Mouse (Mus musculus): Measurements from ENCODE around the gene Ap3b2. TPM values are rescaled to one million over a fixed set of nuclear protein-coding genes. Genes with fewer than 3 reads are reported as not detected.
"Not testable (repeated sequence)": the region's sequence is repeated elsewhere in the genome, so short reads cannot be mapped to it uniquely, and the experiment has no call there.

Ap3b2 gene
- polyA plus RNA-seq, 1 experiment from 2014 or later = 75.0 TPM

- Histone ChIP-seq H3K4me2 (replicated peaks) (no peak overlapping the region), H3K4me3 (no peak overlapping the region), H3K27me3 (no peaks in the 10 kb centered on the region), H3K27ac (no peak overlapping the region), H3K9me3 (replicated peaks) (no peaks in the 10 kb centered on the region), H3K36me3 (no peaks in the 10 kb centered on the region), H3K4me1 (no peaks in the 10 kb centered on the region), H3K9ac (no peak overlapping the region)
- WGBS = 69% methylated on average over 6 of the region's 6 CpGs
- ATAC-seq (ENCODE audit: low FRiP score) = no peak
Observed at GRCm38 (mm10) chr7:81516154-81517030, 22.7 kb upstream of the Ap3b2 start.

- Histone ChIP-seq H3K4me3 (no peak overlapping the region), H3K36me3 (no peaks in the 10 kb centered on the region), H3K27me3 (no peaks in the 10 kb centered on the region), H3K9ac (no peak overlapping the region), H3K27ac (no peak overlapping the region), H3K9me3 (replicated peaks) (no peaks in the 10 kb centered on the region), H3K4me1 (no peaks in the 10 kb centered on the region), H3K4me2 (replicated peaks) (no peak overlapping the region)
- ATAC-seq (ENCODE audit: low FRiP score) = no peak
- WGBS = 65% methylated on average over 13 of the region's 13 CpGs
Observed at GRCm38 (mm10) chr7:81514906-81515590, 21.3 kb upstream of the Ap3b2 start.

GRCm38 (mm10) chr7:81501050-81501449, 7.3 kb upstream of the Ap3b2 start:
- H3K27ac ChIP-seq = no peak overlapping the region
- H3K36me3 ChIP-seq = no peaks in the 10 kb centered on the region
- WGBS = 89% methylated on average over 2 of the region's 2 CpGs
- no peak overlapping the region for H3K4me2 ChIP-seq (replicated peaks)
- H3K9ac ChIP-seq = no peak overlapping the region
- peaks cover 7% of the 10 kb centered on the region for H3K27me3 ChIP-seq
- H3K4me1 ChIP-seq = peaks cover 5% of the 10 kb centered on the region; the same call in 1 of the 2 replicates
- no peaks in the 10 kb centered on the region for H3K9me3 ChIP-seq (replicated peaks)
- no peak overlapping the region for H3K4me3 ChIP-seq
- no peak for ATAC-seq (ENCODE audit: low FRiP score)

GRCm38 (mm10) chr7:81498181-81498580, 4.5 kb upstream of the Ap3b2 start, which contains the start of gene BC048679:
Gene BC048679 (minus strand): TSS chr7:81498281.
- peaks cover 5% of the 10 kb centered on the region; the same call in 1 of the 2 replicates for H3K4me1 ChIP-seq
- no peak within 1 kb of the TSS for H3K4me3 ChIP-seq
- peaks cover 21% of the 10 kb centered on the region for H3K27me3 ChIP-seq
- no peaks in the 10 kb centered on the region for H3K36me3 ChIP-seq
- H3K27ac ChIP-seq = no peak within 1 kb of the TSS
- H3K4me2 ChIP-seq (replicated peaks) = no peak within 1 kb of the TSS
- no peak within 1 kb of the TSS for H3K9ac ChIP-seq
- ATAC-seq (ENCODE audit: low FRiP score) = no peak
- WGBS = 66% methylated on average over 7 of the region's 7 CpGs
- no peaks in the 10 kb centered on the region for H3K9me3 ChIP-seq (replicated peaks)

- WGBS = 10% methylated on average over 6 of the region's 6 CpGs
- no peaks in the 10 kb centered on the region for H3K9me3 ChIP-seq (replicated peaks)
- peaks cover 21% of the 10 kb centered on the region for H3K27me3 ChIP-seq
- H3K9ac ChIP-seq = no peak overlapping the region
- no peak for ATAC-seq (ENCODE audit: low FRiP score)
- no peak overlapping the region for H3K4me3 ChIP-seq
- peaks cover 10% of the 10 kb centered on the region for H3K4me1 ChIP-seq
- H3K36me3 ChIP-seq = no peaks in the 10 kb centered on the region
- H3K27ac ChIP-seq = no peak overlapping the region
- H3K4me2 ChIP-seq (replicated peaks) = no peak overlapping the region
Observed at GRCm38 (mm10) chr7:81497171-81497570, 3.4 kb upstream of the Ap3b2 start.

GRCm38 (mm10) chr7:81492628-81493027, 1.1 kb downstream of the Ap3b2 start:
- 39% methylated on average over 9 of the region's 9 CpGs for WGBS
- H3K27me3 ChIP-seq = peaks cover 14% of the 10 kb centered on the region
- H3K9me3 ChIP-seq (replicated peaks) = no peaks in the 10 kb centered on the region
- H3K4me2 ChIP-seq (replicated peaks) = peak overlapping the region; percentile 60
- no peaks in the 10 kb centered on the region for H3K36me3 ChIP-seq
- peak overlapping the region; percentile 96; the same call in 1 of the 2 replicates for H3K27ac ChIP-seq
- peak overlapping the region; percentile 69 for H3K4me3 ChIP-seq
- peaks cover 26% of the 10 kb centered on the region for H3K4me1 ChIP-seq
- no peak for ATAC-seq (ENCODE audit: low FRiP score)
- peak overlapping the region; percentile 82 for H3K9ac ChIP-seq

- ATAC-seq (ENCODE audit: low FRiP score) = no peak
- no peak overlapping the region for H3K4me2 ChIP-seq (replicated peaks)
- H3K36me3 ChIP-seq = peaks cover under 1% of the 10 kb centered on the region; the same call in 1 of the 2 replicates
- 0 out of 2 replicates have a peak overlapping the region, but pooled peaks have one; percentile 19 for H3K9ac ChIP-seq
- H3K27me3 ChIP-seq = peaks cover 2% of the 10 kb centered on the region; the same call in 1 of the 2 replicates
- H3K27ac ChIP-seq = no peak overlapping the region
- peaks cover 21% of the 10 kb centered on the region for H3K4me1 ChIP-seq
- WGBS = 6% methylated on average over 9 of the region's 9 CpGs
- H3K9me3 ChIP-seq (replicated peaks) = no peaks in the 10 kb centered on the region
- H3K4me3 ChIP-seq = no peak overlapping the region
Observed at GRCm38 (mm10) chr7:81489649-81490048, 4.1 kb downstream of the Ap3b2 start.

- Histone ChIP-seq H3K9ac (no peak overlapping the region), H3K27me3 (peaks cover 35% of the 10 kb centered on the region), H3K4me3 (no peak overlapping the region), H3K4me2 (replicated peaks) (no peak overlapping the region; the same call in 1 of the 2 replicates), H3K27ac (no peak overlapping the region), H3K9me3 (replicated peaks) (no peaks in the 10 kb centered on the region), H3K4me1 (peaks cover 12% of the 10 kb centered on the region), H3K36me3 (peaks cover 21% of the 10 kb centered on the region)
- 3% methylated on average over 8 of the region's 8 CpGs for WGBS
- ATAC-seq (ENCODE audit: low FRiP score) = no peak
Observed at GRCm38 (mm10) chr7:81480800-81481199, 12.9 kb downstream of the Ap3b2 start.

GRCm38 (mm10) chr7:81479531-81480090, 14.1 kb downstream of the Ap3b2 start:
- Histone ChIP-seq H3K36me3 (peaks cover 22% of the 10 kb centered on the region), H3K4me1 (peaks cover 12% of the 10 kb centered on the region), H3K4me3 (no peak overlapping the region), H3K27me3 (peaks cover 38% of the 10 kb centered on the region), H3K9ac (no peak overlapping the region), H3K27ac (no peak overlapping the region), H3K9me3 (replicated peaks) (no peaks in the 10 kb centered on the region), H3K4me2 (replicated peaks) (no peak overlapping the region)
- 65% methylated on average over 3 of the region's 3 CpGs for WGBS
- no peak for ATAC-seq (ENCODE audit: low FRiP score)

GRCm38 (mm10) chr7:81478261-81478660, 15.5 kb downstream of the Ap3b2 start:
- not testable (repeated sequence) for H3K27ac ChIP-seq; H3K9me3 ChIP-seq (replicated peaks); H3K4me3 ChIP-seq; ATAC-seq (ENCODE audit: low FRiP score); H3K9ac ChIP-seq; H3K4me2 ChIP-seq (replicated peaks)
- Histone ChIP-seq H3K27me3 (peaks cover 38% of the 10 kb centered on the region), H3K4me1 (peaks cover 12% of the 10 kb centered on the region), H3K36me3 (peaks cover 18% of the 10 kb centered on the region)

- no peak overlapping the region for H3K27ac ChIP-seq
- H3K4me3 ChIP-seq = no peak overlapping the region
- 10% methylated on average over 21 of the region's 24 CpGs for WGBS
- H3K36me3 ChIP-seq = peaks cover 22% of the 10 kb centered on the region
- H3K4me2 ChIP-seq (replicated peaks) = peak overlapping the region; percentile 21; the same call in 1 of the 2 replicates
- H3K9ac ChIP-seq = no peak overlapping the region
- ATAC-seq (ENCODE audit: low FRiP score) = no peak
- H3K4me1 ChIP-seq = peaks cover 12% of the 10 kb centered on the region
- H3K9me3 ChIP-seq (replicated peaks) = no peaks in the 10 kb centered on the region
- H3K27me3 ChIP-seq = peaks cover 34% of the 10 kb centered on the region
Observed at GRCm38 (mm10) chr7:81476833-81477232, 16.9 kb downstream of the Ap3b2 start.

GRCm38 (mm10) chr7:81475221-81475620, 18.5 kb downstream of the Ap3b2 start:
- no peak overlapping the region for H3K4me2 ChIP-seq (replicated peaks)
- H3K27ac ChIP-seq = no peak overlapping the region
- peaks cover 3% of the 10 kb centered on the region for H3K4me1 ChIP-seq
- peaks cover 29% of the 10 kb centered on the region for H3K36me3 ChIP-seq
- H3K9me3 ChIP-seq (replicated peaks) = no peaks in the 10 kb centered on the region
- WGBS = 74% methylated on average over 3 of the region's 3 CpGs
- ATAC-seq (ENCODE audit: low FRiP score) = no peak
- peaks cover 34% of the 10 kb centered on the region for H3K27me3 ChIP-seq
- no peak overlapping the region for H3K4me3 ChIP-seq
- H3K9ac ChIP-seq = no peak overlapping the region

All from hindbrain, embryonic 12.5 days (tissue).